Mouse (Mus musculus): ENCODE measurements at regions not wholly inside any gene's neighbourhood (a gene's known extent, or its start where the extent isn't known, plus 50 kb on each side); places are given as distances from the start of the nearest gene placed in this dataset.

DNA sequence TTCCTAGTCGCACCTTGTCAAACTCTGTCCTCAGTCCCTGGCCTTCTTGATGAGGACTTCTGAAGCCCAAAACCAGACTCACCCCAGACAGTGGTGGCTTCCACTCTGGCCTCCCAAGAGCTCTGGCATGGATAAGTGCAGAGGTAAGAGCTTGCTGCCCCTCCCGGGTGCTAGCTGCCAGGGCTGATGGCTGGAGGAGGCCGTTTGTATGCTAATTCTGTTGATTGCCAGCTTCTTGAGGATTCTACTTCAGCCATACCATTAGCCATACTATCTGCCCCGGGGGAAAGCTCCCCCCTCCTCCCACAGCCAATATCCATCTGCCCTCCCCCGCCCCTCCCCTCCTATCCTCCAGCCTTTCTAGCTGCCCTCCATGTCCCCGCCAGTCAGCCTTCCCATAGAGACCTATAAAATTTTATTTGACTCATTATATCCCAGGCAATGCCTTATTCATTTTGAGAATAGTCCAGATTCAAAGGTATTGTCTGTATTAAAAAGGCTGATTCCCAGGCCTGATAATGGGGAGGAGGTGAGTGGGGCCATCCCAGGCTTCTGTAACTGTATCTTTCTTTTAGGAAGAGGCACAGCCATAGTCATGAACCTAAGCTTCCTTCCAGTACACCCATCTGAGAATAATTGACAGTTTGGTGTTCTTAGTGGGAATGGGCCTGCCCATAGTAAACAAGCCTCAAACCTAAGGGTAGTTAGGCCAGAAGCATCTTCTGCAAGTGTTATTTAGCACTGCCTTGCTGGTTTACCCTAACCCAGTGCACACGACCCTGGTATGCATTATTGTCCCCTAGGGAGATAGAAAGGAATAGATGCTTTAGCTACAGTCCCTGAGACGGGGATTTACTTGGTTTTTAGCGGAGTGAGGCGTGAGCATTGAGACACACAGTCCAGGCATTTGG lies 239.2 kb upstream of the 1700012A03Rik start:
- TF ChIP-seq CTCF (IDR thresholded peaks at IDR 0.05; ENCODE audit: control insufficient read depth, insufficient read depth, low read length) (no peak), POLR2A (IDR thresholded peaks at IDR 0.05; ENCODE audit: borderline replicate concordance, control insufficient read depth, low read depth, low read length) (no peak)

Measured in bone marrow, adult 2 months (tissue).